Mouse (Mus musculus) embryonic facial prominence, embryonic 11.5 days (tissue): ENCODE results near the gene Usp5. TPM values are rescaled to one million over a fixed set of nuclear protein-coding genes. Genes with fewer than 3 reads are reported as not detected.
"Not testable (repeated sequence)": the region's sequence is repeated elsewhere in the genome, so short reads cannot be mapped to it uniquely, and the experiment has no call there.

ENCODE experiments used
- ATAC-seq: fragments of 200-750 bp; cut with Nextera tagmentation; replicated peaks from 2 replicates; pipeline ENCODE4 v1.8.0; 2017; ENCODE audit warnings: low read depth; ENCODE audit not compliant: insufficient number of reproducible peaks, low FRiP score, low TSS enrichment
- DNase-seq: peaks from one replicate; pipeline ENCODE4 v3.0.0-alpha.2; 2015; ENCODE audit warnings: low spot score
- H3K27ac ChIP-seq: fragments of 300-500 bp; sonication (generic); replicated peaks from 2 replicates; pipeline ENCODE4 v1.5.1; 2014; ENCODE audit warnings: mild to moderate bottlenecking, low read depth, low read length, control low read depth
- H3K27me3 ChIP-seq: fragments of 300-500 bp; sonication (generic); 2 replicates; pipeline ENCODE4 v1.6.1; 2014; ENCODE audit warnings: mild to moderate bottlenecking, low read length, moderate library complexity, mixed read lengths; ENCODE audit not compliant: control insufficient read depth, insufficient read depth
- H3K36me3 ChIP-seq: fragments of 300-500 bp; sonication (generic); replicated peaks from 2 replicates; pipeline ENCODE4 v1.6.1; 2014; ENCODE audit warnings: low read depth, mild to moderate bottlenecking, low read length, moderate library complexity, mixed read lengths; ENCODE audit not compliant: control insufficient read depth, insufficient read depth
- H3K4me1 ChIP-seq: fragments of 300-500 bp; sonication (generic); 2 replicates; pipeline ENCODE4 v1.6.1; 2014; ENCODE audit warnings: low read length, mixed read lengths; ENCODE audit not compliant: control insufficient read depth, insufficient read depth
- H3K4me2 ChIP-seq: fragments of 300-500 bp; sonication (generic); 2 replicates; pipeline ENCODE4 v1.6.1; 2014; ENCODE audit warnings: low read depth, mild to moderate bottlenecking, control low read depth, low read length, moderate library complexity
- H3K4me3 ChIP-seq: fragments of 300-500 bp; sonication (generic); 2 replicates; pipeline ENCODE4 v1.5.1; 2014; ENCODE audit warnings: low read depth, low read length, control low read depth
- H3K9ac ChIP-seq: fragments of 300-500 bp; sonication (generic); replicated peaks from 2 replicates; pipeline ENCODE4 v1.6.1; 2014; ENCODE audit warnings: mild to moderate bottlenecking, control low read depth, low read length
- H3K9me3 ChIP-seq: fragments of 300-500 bp; sonication (generic); replicated peaks from 2 replicates; pipeline ENCODE4 v1.6.1; 2016; ENCODE audit warnings: mild to moderate bottlenecking, low read length, inconsistent platforms, mixed read lengths; ENCODE audit not compliant: control insufficient read depth
- WGBS: fragments of 180-500 bp; shearing (Covaris S2); extraction: QIAGEN DNeasy Blood & Tissue Kit; methylation state at CpG from one replicate; pipeline ENCODE4 v1.1.7; 2014; 5-methylcytosine and 5-hydroxymethylcytosine counted together
- polyA plus RNA-seq: library from polyadenylated mRNA; unstranded; fragments of >200 nt; fragmentation: Nextera tagmentation; extraction: Ambion mirVana; gene quantifications from 2 replicates; pipeline ENCODE4 v1.2.1, GENCODE M21; 2014

Gene Usp5
- polyA plus RNA-seq, 1 experiment from 2014 or later, result 128 TPM

GRCm38 (mm10) chr6:124834512-124835081, 5.3 kb upstream of the Usp5 start:
- Histone ChIP-seq H3K4me1 (no peaks in the 10 kb centered on the region), H3K9ac (no peak overlapping the region), H3K9me3 (no peaks in the 10 kb centered on the region), H3K4me2 (no peak overlapping the region), H3K4me3 (no peak overlapping the region), H3K27me3 (no peaks in the 10 kb centered on the region), H3K27ac (no peak overlapping the region), H3K36me3 (no peaks in the 10 kb centered on the region; the same call in 1 of the 2 replicates)
- no peak for DNase-seq
- no peak for ATAC-seq
- WGBS, result 80% methylated on average over 6 of the region's 6 CpGs

- no peaks in the 10 kb centered on the region for H3K4me1 ChIP-seq
- 89% methylated on average over 8 of the region's 8 CpGs for WGBS
- ATAC-seq (no peak), DNase-seq (no peak)
- H3K4me2 ChIP-seq, result no peak overlapping the region
- no peak overlapping the region; the same call in 1 of the 2 replicates for H3K4me3 ChIP-seq
- H3K9me3 ChIP-seq, result no peaks in the 10 kb centered on the region
- no peak overlapping the region for H3K27ac ChIP-seq
- H3K9ac ChIP-seq, result no peak overlapping the region
- H3K36me3 ChIP-seq, result no peaks in the 10 kb centered on the region; the same call in 1 of the 2 replicates
- no peaks in the 10 kb centered on the region for H3K27me3 ChIP-seq
Measured at GRCm38 (mm10) chr6:124831649-124832048, 2.4 kb upstream of the Usp5 start.

GRCm38 (mm10) chr6:124831199-124831598, 1.9 kb upstream of the Usp5 start:
- DNase-seq, H3K36me3 ChIP-seq, H3K9me3 ChIP-seq, H3K9ac ChIP-seq, H3K4me1 ChIP-seq, H3K27ac ChIP-seq, ATAC-seq, H3K27me3 ChIP-seq: not testable (repeated sequence)
- WGBS, result 90% methylated on average over 4 of the region's 4 CpGs
- Histone ChIP-seq H3K4me3 (peak overlapping the region; percentile 65; the same call in 1 of the 2 replicates), H3K4me2 (peak overlapping the region; percentile 16)

GRCm38 (mm10) chr6:124829799-124830700, 766 bp upstream of the Usp5 start:
- H3K4me2 ChIP-seq, result peak overlapping the region; percentile 64
- ATAC-seq, result peak; percentile 87
- H3K9ac ChIP-seq, result peak overlapping the region; percentile 64
- H3K27me3 ChIP-seq, result no peaks in the 10 kb centered on the region
- under 1% methylated on average over 38 of the region's 38 CpGs for WGBS
- peak; percentile 98 for DNase-seq
- no peaks in the 10 kb centered on the region for H3K4me1 ChIP-seq
- H3K9me3 ChIP-seq, result no peaks in the 10 kb centered on the region
- peak overlapping the region; percentile 65 for H3K4me3 ChIP-seq
- H3K27ac ChIP-seq, result peak overlapping the region; percentile 72
- peaks cover 3% of the 10 kb centered on the region; the same call in 1 of the 2 replicates for H3K36me3 ChIP-seq

- Histone ChIP-seq H3K9ac (peak overlapping the region; percentile 73), H3K9me3 (no peaks in the 10 kb centered on the region), H3K4me2 (peak overlapping the region; percentile 87), H3K27ac (no peak overlapping the region), H3K36me3 (peaks cover 9% of the 10 kb centered on the region), H3K4me1 (no peaks in the 10 kb centered on the region), H3K27me3 (no peaks in the 10 kb centered on the region), H3K4me3 (peak overlapping the region; percentile 65)
- no peak for ATAC-seq
- 26% methylated on average over 10 of the region's 10 CpGs for WGBS
- DNase-seq, result peak; percentile 44
Measured at GRCm38 (mm10) chr6:124828101-124828592, 1.1 kb downstream of the Usp5 start.

GRCm38 (mm10) chr6:124822049-124822448, 7.2 kb downstream of the Usp5 start:
- no peak overlapping the region for H3K27ac ChIP-seq
- DNase-seq (no peak), ATAC-seq (no peak)
- no peak overlapping the region for H3K4me2 ChIP-seq
- no peaks in the 10 kb centered on the region for H3K4me1 ChIP-seq
- no peaks in the 10 kb centered on the region for H3K27me3 ChIP-seq
- no peak overlapping the region for H3K4me3 ChIP-seq
- 98% methylated on average over 4 of the region's 4 CpGs for WGBS
- H3K36me3 ChIP-seq, result peaks cover 24% of the 10 kb centered on the region
- H3K9me3 ChIP-seq, result no peaks in the 10 kb centered on the region
- H3K9ac ChIP-seq, result no peak overlapping the region

- no peaks in the 10 kb centered on the region for H3K27me3 ChIP-seq
- no peak for DNase-seq
- no peaks in the 10 kb centered on the region for H3K4me1 ChIP-seq
- no peak overlapping the region for H3K4me2 ChIP-seq
- H3K36me3 ChIP-seq, result peaks cover 22% of the 10 kb centered on the region
- no peak for ATAC-seq
- H3K9ac ChIP-seq, result no peak overlapping the region
- WGBS, result 93% methylated on average over 5 of the region's 5 CpGs
- no peaks in the 10 kb centered on the region for H3K9me3 ChIP-seq
- no peak overlapping the region for H3K4me3 ChIP-seq
- no peak overlapping the region for H3K27ac ChIP-seq
Measured at GRCm38 (mm10) chr6:124820891-124821290, 8.4 kb downstream of the Usp5 start.

GRCm38 (mm10) chr6:124817971-124818370, 11.3 kb downstream of the Usp5 start:
- 92% methylated on average over 8 of the region's 8 CpGs for WGBS
- ATAC-seq (no peak), DNase-seq (no peak)
- Histone ChIP-seq H3K4me2 (no peak overlapping the region), H3K36me3 (peaks cover 15% of the 10 kb centered on the region), H3K9me3 (no peaks in the 10 kb centered on the region), H3K9ac (no peak overlapping the region), H3K4me1 (no peaks in the 10 kb centered on the region), H3K27ac (no peak overlapping the region), H3K27me3 (no peaks in the 10 kb centered on the region), H3K4me3 (no peak overlapping the region)
